Mouse (Mus musculus) kidney, adult 9 months (tissue): ENCODE results near the gene Lipo1.
A peak's percentile ranks its signal among the peaks of the same experiment; 100 is the strongest.
"Not testable (repeated sequence)": the region's sequence is repeated elsewhere in the genome, so short reads cannot be mapped to it uniquely, and the experiment has no call there.

Experiments
- DNase-seq: peaks from one replicate; pipeline ENCODE4 v3.0.0; 2022

The Lipo1 gene

GRCm38 (mm10) chr19:33787359-33787758 is at the start of gene Lipo1:
Lipo1 (minus strand) TSS chr19:33787459.
- DNase-seq = not testable (repeated sequence)

DNA sequence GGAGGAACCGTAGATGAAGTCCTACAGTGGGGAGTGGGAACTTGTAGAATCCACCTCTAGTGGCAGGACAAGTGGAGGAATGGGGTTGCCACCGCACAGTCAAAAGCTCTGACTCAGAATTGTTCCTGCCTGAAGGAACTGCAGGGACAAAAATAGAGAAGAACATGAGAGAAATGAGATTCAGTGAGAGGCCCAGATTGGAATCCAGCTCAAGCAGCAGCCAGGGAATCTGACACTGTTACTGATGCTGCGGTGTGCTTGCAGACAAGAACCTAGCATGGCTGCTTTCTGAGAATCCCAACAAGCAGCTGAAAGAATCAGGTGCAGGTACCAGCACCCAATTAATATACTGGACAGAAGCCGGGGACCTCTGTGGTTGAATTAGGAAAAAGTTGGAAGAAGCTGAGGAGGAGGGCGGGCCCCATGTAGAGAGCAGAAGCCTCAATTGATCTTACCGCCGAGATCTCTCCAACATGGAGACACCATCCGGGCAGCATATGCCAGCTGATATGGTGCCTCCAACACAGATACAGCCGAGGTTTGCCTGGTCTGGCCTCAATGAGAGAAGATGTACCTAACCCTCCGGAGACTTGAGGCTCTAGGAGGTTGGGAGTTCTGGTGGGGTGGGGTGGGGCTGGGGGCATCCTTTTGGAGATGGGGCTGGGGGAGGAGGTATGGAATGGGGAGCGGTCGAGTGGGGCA is 532 bp downstream of the Lipo1 start:
- DNase-seq = no peak

GRCm38 (mm10) chr19:33761287-33762086 is 25.8 kb downstream of the Lipo1 start, which contains the start of gene Lipo3:
Lipo3 (minus strand) TSS chr19:33761951.
- peak; percentile 13 for DNase-seq

DNA sequence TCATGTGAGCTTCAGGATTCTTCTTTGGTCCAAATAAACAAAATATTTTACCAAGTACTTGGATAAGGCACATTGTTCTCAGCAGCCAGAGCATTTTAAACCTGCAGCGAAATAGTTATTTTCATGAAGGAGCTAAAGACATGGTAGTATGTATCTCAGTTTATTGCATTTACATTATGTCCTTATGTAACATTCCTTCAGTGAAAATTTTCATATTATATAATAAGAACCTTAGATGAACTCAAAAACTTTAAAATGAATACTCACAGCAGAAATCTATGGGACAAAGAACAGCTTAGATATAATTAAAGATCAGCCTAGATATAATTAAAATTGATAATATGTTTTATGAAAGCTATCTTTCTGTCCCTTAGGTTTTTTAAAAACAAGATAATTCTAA is 36.0 kb downstream of the Lipo1 start, which contains the start of gene Lipo2:
TSS of gene Lipo2 (minus strand) at position 101 of the 400 bp plus-strand sequence.
- DNase-seq = not testable (repeated sequence)
